Mouse (Mus musculus) lung, adult 18-20 months (tissue): ENCODE results near the gene Prss12.
"Not testable (repeated sequence)": the region's sequence is repeated elsewhere in the genome, so short reads cannot be mapped to it uniquely, and the experiment has no call there.

Experiments used
- DNase-seq, 2 experiments: peaks; one replicate each; pipeline ENCODE4 v3.0.0; 2022; ENCODE audit warnings: mixed read lengths in 2 of 2

Gene Prss12

DNA sequence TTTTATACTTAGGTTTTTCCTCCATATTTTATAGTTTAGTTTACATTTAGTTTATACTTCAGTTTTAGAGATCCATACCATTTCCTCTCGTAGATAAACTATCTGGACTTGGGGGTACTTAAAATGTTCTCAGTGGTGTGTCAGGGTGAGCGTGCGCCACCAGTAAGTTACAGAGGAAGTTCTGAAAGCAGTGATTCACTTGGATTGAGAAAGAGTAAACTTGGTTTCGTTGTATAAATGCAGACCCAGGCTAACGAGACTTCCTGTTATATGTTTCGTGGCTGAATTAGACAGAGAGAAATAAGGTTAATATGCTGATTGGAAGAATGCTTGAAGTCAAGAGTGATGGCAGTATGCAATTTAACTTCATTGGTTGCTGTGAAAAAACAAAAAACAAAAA lies 34.6 kb downstream of the Prss12 start:
- DNase-seq: no peak

DNA sequence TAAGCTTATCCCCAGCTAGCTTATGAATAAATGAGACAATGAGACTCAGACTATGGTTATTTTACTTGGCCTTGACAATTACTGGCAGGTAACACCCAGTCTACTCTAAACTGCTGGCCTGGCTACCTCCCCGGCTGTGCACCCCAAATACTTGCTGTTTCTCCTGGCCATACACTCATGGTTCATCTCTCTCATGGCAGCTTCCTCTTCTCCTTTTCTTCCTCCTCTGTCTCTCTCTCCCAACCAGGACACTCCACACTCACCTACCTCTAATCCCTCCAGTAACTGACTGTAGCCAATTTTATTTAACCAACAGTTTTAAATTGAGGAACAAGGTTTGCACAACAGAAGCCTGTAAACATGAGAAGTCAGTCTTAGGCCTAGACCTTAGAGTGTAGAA lies 45.1 kb downstream of the Prss12 start:
- no peak for DNase-seq

DNA sequence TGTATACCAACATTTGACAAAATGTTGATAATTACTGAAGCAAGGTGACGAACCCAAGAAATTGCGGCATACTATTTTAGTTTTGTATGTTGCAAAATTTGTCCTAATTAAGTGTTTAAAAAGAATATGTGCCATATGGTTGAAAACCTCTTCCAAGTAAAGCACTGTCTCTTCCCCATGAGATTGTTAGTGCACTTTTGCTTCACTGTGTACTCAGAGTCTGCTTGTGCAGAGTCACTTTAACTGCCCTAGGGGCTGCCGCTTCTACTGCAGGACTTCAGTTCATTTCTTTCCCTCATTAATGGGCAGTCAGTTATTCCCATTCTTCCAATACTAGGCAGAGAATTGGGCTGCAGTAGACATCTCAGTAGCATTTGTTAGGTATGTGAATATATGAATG lies 46.5 kb downstream of the Prss12 start:
- DNase-seq: no peak

DNA sequence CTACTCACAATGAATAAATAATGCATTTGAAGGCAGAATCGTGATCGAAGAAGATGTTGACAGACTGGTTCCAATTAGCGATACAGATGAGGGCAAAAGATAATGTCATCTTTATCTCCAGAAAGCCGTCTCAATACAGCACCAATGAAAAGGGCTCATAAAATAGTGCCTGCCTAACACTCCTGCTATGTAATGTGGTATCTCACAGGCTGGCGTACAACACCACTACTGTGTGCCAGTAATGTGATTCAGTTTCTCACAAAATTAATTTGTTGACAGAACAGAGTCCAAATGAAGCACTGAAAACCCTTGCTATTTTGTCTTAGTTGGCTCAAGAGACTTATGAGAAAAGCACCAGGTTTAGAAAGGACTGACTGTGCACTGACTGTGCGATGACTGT lies 48.4 kb downstream of the Prss12 start:
- DNase-seq: no peak

DNA sequence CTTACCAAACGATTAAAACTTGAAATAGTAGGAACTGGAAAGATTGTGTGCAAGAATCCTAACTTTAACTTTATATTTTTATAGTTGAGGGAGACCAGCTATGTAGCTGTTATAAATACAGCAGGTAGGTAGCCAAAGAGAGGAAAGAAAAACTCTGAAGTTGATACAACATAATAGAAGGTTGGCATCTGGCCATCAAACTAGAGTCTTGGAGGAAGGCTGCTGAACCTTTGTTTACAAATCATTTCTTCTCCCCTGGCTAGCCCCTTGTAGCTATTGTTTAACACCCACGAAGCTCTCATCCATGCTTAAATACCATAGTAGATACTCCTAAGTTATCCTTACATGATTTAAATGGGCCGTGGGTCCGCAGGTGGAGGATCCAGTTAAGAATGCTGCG lies 52.1 kb downstream of the Prss12 start:
- DNase-seq: no peak

DNA sequence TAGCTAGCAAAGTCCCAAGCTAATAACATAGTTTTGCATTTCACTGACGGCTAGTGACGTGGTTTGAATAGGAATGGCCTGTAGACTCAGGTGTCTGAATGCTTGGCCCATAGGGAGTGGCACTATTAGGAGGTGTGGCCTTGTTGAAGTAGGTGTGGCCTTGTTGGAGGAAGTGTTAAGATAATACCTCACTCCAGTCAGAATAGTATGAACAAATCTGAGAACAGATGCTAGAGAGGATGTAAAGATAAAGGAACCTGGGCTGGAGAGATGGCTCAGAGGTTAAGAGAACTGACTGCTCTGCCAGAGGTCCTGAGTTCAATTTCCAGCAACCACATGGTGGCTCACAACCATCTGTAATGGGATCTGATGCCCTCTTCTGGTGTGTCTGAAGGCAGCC lies 55.1 kb downstream of the Prss12 start:
- DNase-seq: not testable (repeated sequence)

DNA sequence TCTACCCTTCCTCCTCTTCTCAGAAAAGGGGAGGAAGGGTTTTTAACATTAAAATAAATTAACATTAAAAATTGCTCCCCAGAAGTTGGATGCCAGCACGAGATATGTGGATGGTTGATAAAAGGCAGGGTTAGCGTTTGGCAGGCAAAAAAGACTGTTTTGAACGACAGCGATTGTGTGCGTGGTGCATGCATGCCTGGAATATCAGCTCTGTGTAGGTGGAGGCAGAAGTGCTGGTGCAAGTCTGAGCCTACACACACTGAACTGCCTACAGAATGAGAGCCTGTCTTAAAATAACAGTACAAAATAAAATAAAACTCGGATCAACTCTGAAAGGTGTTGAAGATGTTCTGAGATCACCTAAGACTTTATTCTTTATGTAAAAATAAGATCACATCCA lies 57.2 kb downstream of the Prss12 start:
- DNase-seq: no peak

DNA sequence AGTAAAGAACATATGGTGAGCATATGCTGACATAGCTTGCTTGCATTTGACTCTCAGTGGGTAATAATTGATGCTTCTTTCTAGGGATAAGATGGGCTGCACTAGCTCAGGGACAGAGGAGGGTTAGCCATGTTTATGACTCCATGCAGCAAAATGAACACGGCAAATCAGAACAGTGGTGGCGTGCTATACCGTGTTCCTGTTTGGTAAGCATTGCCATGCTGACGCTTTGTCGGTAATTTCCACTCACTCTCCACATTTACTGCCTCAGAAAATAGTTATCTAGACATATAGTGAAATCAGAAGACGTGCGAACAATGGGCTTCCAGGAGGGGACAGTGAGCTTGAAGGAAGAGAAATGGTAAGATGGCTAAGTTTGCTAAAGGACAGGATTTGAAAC lies 58.1 kb downstream of the Prss12 start:
- no peak for DNase-seq

DNA sequence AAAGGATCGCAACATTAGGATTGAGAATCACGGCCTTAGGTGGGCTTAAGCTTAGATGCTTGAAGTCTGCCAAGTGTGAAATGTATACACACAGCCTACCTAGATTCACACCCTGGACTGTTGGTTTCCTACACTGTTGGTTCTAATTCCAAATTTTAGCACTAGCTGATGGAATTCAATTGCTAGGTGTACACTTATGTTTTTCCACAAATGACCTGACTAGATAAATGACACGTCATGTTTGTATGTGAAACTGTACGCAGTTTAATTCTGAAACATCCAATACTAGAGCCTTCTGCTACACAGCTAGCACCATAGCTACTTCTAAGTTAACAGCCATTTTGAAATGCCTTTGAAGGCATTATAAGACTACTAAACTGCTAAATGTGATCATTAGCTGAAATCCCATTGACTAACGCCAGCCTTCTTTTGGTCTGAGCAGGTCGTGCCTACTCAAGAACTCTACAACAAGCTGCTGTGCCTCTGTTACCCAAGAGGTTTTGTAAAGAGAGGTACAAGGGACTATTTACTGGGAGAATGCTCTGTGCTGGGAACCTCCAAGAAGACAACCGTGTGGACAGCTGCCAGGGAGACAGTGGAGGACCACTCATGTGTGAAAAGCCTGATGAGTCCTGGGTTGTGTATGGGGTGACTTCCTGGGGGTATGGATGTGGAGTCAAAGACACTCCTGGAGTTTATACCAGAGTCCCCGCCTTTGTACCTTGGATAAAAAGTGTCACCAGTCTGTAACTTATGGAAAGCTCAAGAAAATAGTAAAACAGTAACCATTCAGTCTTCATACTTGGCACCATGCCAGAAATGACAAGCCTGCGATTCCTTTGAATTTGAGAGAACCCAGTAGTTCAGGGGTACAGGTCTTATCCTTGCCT lies 59.3 kb downstream of the Prss12 start:
- no peak for DNase-seq

DNA sequence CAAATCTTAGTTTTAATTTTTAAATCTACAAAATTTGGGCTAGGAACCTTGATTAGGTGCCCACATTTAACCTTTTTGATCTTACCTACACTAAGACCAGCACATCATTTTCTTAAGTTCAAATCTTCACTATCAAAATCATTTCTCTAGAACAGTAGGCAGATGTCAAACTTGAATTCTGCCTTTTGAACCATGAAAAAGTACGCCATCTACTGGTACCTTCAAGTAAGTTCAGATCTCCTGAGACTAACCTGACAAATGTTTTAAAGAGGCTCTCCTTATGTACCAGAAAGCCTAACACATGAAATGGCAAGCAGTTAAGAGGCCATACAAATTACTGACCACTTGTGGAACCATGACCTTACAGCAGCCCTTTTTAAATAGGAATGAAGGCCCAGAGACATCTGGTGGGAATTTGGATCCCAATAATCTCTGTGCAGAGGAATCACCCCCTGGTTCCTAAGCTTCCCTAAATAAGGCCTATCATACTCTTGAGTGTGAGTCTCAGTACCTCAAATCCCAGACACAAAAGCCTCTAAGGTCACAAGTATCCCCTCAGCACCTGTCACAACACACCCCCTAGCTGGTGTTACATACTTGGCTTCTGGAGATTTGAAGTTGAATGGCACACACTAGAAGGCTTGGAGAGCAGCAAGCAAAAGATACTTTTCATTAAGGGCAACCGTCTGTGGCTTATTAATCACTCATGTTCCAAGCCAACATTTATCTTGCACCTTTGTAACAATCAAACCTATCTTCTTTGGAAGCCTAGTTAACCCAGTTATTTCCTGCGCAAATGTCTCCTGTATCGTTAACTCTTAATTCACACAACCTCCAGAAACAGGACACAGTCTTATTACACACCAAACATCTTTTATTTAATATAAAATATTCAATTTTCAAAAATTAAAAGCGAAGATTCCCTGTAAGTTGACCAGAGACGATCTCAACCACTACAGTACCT lies 60.3 kb downstream of the Prss12 start:
- DNase-seq: no peak

DNA sequence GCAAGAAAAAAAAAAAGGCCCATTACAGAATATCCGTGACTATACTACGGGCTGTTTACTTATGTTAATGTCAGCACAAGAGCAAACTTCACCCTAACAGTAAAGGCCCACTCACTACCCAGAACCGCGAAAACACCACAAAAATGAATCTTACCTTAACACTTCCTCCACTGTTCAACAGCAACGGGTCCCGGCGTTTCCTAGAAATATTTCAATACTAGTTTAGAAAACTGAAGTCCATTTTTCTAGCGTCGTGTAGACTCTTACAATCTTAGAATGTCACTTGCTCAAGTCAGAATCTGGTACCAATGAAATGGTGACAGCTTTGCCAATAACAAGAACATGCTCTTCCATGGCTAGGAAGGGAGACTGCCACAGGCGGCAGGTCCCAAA lies 60.9 kb downstream of the Prss12 start:
- no peak for DNase-seq

DNA sequence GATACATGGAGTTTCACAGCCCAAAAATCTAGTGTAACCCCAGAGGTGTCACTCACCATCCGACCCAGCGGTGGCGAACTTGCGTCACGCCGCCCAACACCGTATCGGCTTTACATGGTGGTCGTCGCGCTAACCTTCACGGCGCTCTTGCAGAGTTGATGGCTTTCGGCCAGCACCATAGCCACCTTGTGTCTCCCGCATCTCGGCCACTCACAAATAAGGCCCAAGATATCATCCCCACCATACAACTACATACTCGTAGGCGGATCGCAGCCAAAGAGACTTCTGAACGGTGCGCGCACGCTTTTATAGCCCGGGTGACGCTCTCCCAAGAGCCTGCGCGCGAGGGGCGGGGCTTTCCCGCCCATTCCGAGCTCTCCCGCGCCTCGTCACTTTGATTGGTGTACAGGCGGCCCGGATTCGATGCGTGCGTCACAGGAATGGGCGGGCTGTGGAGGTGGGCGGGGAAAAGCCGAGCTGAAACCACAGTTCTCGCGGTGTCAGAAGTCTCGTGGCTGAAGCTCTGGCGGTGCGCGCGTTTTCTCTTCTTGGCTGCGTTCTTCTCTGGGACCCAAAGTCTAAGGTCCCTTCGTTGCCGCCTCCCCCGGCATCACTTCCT lies 61.5 kb downstream of the Prss12 start:
- peak; percentile 99 for DNase-seq

DNA sequence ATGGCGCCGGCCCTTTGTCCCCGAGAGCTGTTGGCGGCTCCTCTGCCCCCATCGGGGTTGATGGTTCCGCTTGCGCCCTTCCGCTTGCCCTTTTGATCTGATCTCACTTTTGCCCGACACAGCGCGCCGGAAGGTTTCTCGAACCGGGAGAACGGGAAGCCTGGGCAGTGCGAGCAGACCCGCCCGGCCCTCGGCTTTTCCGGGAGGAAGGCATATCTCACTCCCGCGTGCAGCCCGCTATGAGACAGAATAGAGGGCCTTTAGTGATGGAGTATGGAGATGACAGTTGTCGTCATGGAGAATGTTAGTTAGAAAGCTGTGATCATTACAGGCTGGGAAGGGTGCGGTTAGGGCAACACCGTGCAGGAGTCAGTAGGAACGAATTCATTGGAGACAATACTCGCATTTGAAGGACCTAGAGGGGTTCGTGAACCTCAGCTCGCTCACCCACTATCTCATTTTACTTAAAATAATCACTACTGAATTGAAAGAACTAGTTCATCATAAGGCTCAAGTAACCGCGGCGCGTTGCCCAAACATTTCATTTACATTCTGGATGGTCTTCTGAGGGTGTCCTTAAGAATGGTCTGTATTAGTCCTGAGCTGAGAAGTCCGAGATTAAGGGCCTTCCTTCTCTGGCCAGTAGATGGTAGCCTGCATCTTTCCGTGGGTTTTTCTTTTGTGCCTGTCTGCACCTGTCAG lies 62.1 kb downstream of the Prss12 start:
- DNase-seq: no peak

DNA sequence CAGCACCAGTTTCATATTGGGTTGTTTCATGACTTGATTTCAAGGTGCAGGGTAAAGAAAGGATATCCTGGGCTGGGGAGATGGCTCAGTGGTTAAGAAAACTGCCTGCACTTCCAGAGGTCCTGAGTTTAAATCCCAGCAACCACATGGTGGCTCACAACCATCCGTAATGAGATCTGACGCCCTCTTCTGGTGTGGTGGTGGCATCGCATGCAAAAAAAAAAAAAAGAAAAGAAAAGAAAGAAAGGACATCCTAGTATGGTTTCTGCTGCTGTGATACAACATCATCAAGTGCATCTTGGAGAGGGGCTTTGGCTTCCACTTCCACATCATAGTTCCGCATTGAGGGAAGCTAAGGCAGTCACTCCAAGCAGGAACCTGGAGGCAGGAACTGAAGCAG lies 65.1 kb downstream of the Prss12 start:
- no peak for DNase-seq

DNA sequence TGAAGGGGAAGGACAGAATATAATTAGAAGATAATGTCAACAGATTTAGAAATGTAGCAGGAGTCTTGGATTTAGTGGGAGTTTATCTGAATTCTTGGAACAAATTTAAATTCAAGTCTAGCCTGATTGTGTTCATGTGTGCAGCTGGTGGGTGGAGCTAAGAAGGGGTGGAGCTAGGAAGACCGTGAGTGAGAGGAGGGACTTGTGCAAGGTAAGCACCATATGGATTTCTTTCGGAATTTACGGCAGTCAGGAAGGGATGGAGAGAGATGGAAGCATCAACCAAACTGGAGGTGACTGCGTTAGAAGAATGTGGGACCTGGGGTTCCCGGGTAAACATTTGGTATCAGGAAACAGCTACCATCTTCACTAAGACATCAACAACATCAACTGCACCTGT lies 68.2 kb downstream of the Prss12 start:
- DNase-seq: no peak

DNA sequence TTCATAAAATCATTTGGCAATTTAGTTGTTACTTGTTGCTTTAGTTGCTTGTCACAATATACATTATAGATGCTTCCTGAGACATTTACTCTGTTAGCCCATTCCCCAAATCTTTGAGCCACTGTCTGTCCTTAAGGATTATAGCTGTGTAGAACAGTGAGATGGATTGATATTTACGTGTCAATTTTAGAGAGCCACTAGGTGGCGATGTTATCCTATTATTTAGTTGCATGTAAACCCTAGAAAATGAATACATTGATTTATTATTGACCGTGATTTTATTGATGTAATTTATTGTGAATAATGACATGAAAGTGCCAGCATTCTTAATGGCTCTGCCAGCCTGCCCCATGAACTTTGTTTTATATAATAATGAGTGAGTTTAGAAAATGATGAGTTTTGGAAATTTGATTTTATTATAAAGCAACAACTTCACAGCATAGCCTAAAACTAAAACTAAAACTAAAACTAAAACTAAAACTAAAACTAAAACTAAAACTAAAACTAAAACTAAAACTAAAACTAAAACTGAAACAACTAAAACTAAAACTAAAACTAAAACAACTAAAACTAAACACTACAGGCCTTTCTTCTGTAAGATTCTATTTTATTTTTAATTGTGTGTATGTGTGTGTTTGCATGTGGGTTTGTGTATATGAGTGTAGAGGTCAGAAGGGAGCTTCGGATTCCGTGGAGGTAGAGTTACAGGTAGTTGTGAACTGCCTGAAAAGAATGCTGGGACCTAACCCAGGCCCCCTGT lies 69.1 kb downstream of the Prss12 start:
- DNase-seq: peak in 1 of 2 experiments; percentile 34

DNA sequence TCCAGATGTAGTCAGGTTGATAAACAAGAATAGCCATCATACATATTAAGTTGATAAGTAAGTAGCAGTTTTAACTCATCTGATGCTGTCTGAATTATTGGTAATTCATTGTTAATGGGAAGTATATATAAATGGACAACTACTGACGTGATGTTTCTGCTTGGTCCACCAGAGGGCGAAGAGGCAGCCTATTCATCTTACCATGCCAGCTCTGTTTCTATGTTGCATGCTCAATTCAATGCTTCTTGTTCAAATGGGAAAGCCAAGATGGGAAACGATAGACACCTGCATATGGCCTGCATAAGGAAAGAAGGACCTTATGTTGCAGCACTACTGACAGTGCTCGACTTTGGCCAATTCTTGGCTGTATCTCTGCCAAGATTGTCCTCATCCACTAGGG lies 70.1 kb downstream of the Prss12 start:
- DNase-seq: no peak

DNA sequence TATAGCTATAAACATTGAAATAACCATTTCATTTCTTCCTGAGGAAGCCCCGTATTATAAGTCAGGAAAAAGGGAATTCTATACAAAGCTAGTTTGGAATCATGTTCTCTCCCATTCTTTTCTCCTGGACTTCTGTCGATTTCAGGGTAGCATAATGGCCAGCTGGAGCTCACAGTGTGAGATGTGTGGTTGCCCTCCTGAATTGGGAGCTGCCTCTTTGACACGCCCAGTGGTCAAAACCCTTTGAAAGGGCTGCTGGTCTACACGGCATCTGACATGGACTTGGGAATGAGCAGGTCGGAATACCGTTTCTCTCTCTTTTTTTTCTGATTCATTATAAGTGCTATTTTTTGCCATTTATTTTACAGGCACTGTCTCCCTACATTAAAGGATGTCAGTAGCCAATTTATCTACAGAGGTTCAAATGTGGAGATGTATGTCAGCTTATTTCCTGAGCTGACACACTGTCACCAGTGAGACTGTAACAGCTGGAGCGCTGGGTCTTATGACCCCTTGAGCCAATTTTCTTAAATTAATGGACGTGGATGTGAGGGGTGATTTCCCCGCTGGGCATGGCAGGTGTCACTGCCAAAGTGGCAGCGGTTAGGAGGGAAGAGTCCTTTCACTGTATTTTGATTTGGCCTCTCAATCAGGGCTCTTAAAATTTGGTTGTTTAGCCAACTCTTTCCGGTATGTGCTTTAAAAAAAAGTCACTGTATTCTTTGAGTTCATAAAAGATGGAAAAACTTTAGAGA lies 79.8 kb downstream of the Prss12 start:
- no peak for DNase-seq

DNA sequence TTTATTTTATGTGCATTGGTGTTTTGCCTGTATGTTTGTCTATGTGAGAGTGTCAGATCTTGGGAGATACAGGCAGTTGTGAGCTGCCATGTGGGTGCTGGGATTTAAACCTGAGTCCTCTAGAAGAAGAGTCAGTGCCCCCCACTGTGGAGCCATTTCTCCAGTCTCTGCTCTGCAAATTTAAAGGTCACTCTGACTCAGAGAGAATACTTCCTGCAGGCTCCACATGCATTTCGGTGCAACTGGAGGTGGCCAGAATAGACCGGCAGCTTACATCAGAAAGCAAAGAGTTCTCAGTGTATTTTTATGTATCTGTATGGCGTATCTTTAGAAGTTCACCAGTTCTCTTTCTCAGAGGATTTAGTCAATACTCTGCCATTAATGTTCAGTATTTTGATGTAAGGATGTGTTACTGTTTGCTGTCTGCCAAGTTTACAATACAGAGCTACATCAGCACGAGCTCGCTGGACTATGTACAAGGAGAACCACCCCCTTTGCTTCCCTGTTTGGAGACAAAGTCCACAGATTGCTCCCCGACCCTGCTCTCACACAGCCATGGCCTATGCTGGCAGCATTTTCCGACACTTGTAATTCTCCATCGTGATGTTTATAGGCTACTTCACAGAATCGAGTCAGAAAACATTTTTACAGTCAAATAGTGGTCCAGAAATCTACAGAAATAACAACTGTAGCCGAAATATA lies 81.2 kb downstream of the Prss12 start:
- DNase-seq: no peak

DNA sequence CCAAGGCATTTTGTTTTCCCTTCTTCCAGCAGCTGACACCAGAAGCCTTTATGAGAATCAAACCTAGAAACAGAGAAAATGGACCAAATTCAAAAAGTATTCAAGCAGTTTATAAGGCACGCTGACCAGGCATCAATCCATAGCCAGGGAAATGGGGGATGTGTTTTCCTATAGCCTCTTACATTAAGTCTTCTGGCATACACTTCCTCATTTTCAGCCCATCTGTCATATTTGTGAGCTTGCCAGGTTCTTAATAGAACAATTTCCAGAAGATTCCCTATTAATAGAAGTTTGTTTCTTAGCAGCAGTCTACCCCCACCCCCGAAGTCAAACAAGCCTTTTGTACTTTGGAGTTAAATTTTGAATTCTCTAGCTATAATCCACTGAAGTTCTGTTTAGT lies 84.4 kb downstream of the Prss12 start:
- DNase-seq: no peak

DNA sequence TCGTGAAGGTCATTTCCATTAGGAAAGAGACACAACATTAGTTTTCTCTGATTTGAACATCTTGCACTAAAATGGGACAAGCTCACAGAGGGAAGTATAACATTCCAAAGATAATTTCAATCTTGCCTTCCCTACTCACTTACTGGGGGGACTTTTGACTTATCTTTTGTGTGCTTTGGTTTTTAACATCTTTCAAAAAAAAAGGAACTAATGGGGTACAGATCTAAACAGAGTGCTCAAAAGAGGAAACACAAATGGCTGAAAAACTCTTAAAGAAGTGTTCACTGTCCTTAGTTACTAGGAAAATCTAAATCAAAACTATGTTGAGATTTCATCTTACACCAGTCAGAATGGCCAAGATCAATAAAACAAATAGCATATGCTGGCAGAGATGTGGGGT lies 90.6 kb downstream of the Prss12 start:
- no peak for DNase-seq
